Mouse (Mus musculus): ENCODE data around the gene C130050O18Rik.

DNA sequence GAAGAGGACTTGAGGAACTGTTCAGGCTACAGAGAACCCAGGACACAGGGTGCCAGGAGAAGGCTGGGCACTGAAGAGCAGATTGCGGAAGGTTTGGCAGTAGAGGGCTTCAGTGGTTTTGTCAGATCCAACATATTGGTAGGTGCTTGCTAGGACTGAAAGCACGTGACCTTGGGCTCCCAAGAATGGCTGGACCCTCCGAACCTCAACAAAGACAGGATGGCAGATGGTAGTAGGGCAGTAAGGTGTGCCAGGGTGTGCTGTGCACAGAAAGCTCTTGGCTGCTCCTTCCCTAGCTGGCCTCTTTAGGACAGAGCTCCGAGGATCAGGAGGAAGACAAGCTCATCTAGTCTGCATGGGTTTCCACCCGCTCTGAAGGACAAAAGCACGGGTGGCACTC lies 6.0 kb downstream of the C130050O18Rik start:
- no peak for TF ChIP-seq GATA1 (IDR thresholded peaks at IDR 0.05; ENCODE audit: low read length)
- no peak for TF ChIP-seq TAL1 (IDR thresholded peaks at IDR 0.05; ENCODE audit: low read length)

Data from erythroblast, embryonic 14.5 days (primary cell).